Mouse (Mus musculus) midbrain, postnatal 0 days (tissue): ENCODE results near the gene Ophn1. TPM values are rescaled to one million over a fixed set of nuclear protein-coding genes. Genes with fewer than 3 reads are reported as not detected.

Experiments used
- ATAC-seq: fragments of 200-750 bp; cut with Nextera tagmentation; 2 replicates; pipeline ENCODE4 v1.8.0; 2017; ENCODE audit warnings: moderate number of reproducible peaks, mild to moderate bottlenecking, moderate TSS enrichment, moderate library complexity; ENCODE audit not compliant: low FRiP score
- DNase-seq: peaks from one replicate; pipeline ENCODE4 v3.0.0-alpha.2; 2015; ENCODE audit warnings: low spot score
- H3K27ac ChIP-seq: fragments of 300-500 bp; sonication (generic); 2 replicates; pipeline ENCODE4 v1.5.1; 2014; ENCODE audit warnings: low read depth, mild to moderate bottlenecking, low read length, mixed read lengths
- H3K27me3 ChIP-seq: fragments of 300-500 bp; sonication (generic); 2 replicates; pipeline ENCODE4 v1.6.1; 2014; ENCODE audit warnings: low read length, control low read depth, mixed read lengths; ENCODE audit not compliant: insufficient read depth
- H3K36me3 ChIP-seq: fragments of 300-500 bp; sonication (generic); 2 replicates; pipeline ENCODE4 v1.6.1; 2014; ENCODE audit warnings: low read length, control low read depth, mixed read lengths; ENCODE audit not compliant: insufficient read depth
- H3K4me1 ChIP-seq: fragments of 300-500 bp; sonication (generic); 2 replicates; pipeline ENCODE4 v1.6.1; 2014; ENCODE audit warnings: mild to moderate bottlenecking, control low read depth, antibody characterized with exemption, low read length, mixed read lengths; ENCODE audit not compliant: insufficient read depth
- H3K4me2 ChIP-seq: fragments of 300-500 bp; sonication (generic); 2 replicates; pipeline ENCODE4 v1.6.1; 2014; ENCODE audit warnings: low read depth, mild to moderate bottlenecking, low read length, mixed read lengths; ENCODE audit not compliant: poor library complexity, severe bottlenecking
- H3K4me3 ChIP-seq: fragments of 300-500 bp; sonication (generic); 2 replicates; pipeline ENCODE4 v1.5.1; 2014; ENCODE audit warnings: low read depth, mild to moderate bottlenecking, low read length, moderate library complexity
- H3K9ac ChIP-seq: fragments of 300-500 bp; sonication (generic); replicated peaks from 2 replicates; pipeline ENCODE4 v1.6.1; 2014; ENCODE audit warnings: mild to moderate bottlenecking, low read length, moderate library complexity, mixed read lengths; ENCODE audit not compliant: poor library complexity, severe bottlenecking
- H3K9me3 ChIP-seq: fragments of 300-500 bp; sonication (generic); 2 replicates; pipeline ENCODE4 v1.6.1; 2016; ENCODE audit warnings: low read length, control low read depth
- CTCF ChIP-seq: IDR thresholded peaks from 2 replicates; pipeline ENCODE4 v1.5.1; 2016; ENCODE audit warnings: antibody characterized with exemption, mild to moderate bottlenecking
- WGBS: fragments of 180-500 bp; shearing (Covaris S2); extraction: QIAGEN DNeasy Blood & Tissue Kit; methylation state at CpG from one replicate; pipeline ENCODE4 v1.1.7; 2014; 5-methylcytosine and 5-hydroxymethylcytosine counted together
- polyA plus RNA-seq: library from polyadenylated mRNA; unstranded; fragments of >200 nt; fragmentation: Nextera tagmentation; extraction: Ambion mirVana; gene quantifications from 2 replicates; pipeline ENCODE4 v1.2.1, GENCODE M21; 2015
- total RNA-seq: library from RNA; depleted of rRNA; stranded (reverse); fragments of >200 nt; gene quantifications from 2 replicates; pipeline ENCODE4 v1.2.3, GENCODE M21; 2014

Ophn1 gene
- total and polyA plus RNA-seq, 2 experiments from 2014 or later: 32.2 to 36.4 TPM

- H3K27me3 ChIP-seq: no peaks in the 10 kb centered on the region
- no peak for TF ChIP-seq CTCF
- WGBS: 82% methylated on average over 4 of the region's 4 CpGs
- no peak overlapping the region for H3K4me3 ChIP-seq
- H3K4me1 ChIP-seq: no peaks in the 10 kb centered on the region
- no peaks in the 10 kb centered on the region for H3K9me3 ChIP-seq
- no peak overlapping the region for H3K9ac ChIP-seq
- no peak for ATAC-seq
- no peak overlapping the region for H3K4me2 ChIP-seq
- H3K27ac ChIP-seq: no peak overlapping the region
- no peak for DNase-seq
- no peaks in the 10 kb centered on the region for H3K36me3 ChIP-seq
Measured at GRCm38 (mm10) chrX:98774247-98774950, 116.4 kb downstream of the Ophn1 start.

GRCm38 (mm10) chrX:98755089-98755488, 135.7 kb downstream of the Ophn1 start:
- no peak overlapping the region for H3K4me3 ChIP-seq
- DNase-seq: no peak
- H3K4me1 ChIP-seq: no peaks in the 10 kb centered on the region
- no peak overlapping the region for H3K4me2 ChIP-seq
- no peak for ATAC-seq
- no peaks in the 10 kb centered on the region for H3K27me3 ChIP-seq
- 69% methylated on average over 2 of the region's 2 CpGs for WGBS
- H3K9ac ChIP-seq: no peak overlapping the region
- TF ChIP-seq CTCF: no peak
- no peak overlapping the region for H3K27ac ChIP-seq
- H3K36me3 ChIP-seq: no peaks in the 10 kb centered on the region
- no peaks in the 10 kb centered on the region for H3K9me3 ChIP-seq

GRCm38 (mm10) chrX:98751279-98751817, 139.5 kb downstream of the Ophn1 start:
- Histone ChIP-seq H3K9ac (no peak overlapping the region), H3K4me2 (no peak overlapping the region), H3K4me3 (no peak overlapping the region), H3K9me3 (no peaks in the 10 kb centered on the region), H3K27me3 (no peaks in the 10 kb centered on the region), H3K27ac (no peak overlapping the region), H3K4me1 (no peaks in the 10 kb centered on the region), H3K36me3 (no peaks in the 10 kb centered on the region)
- whole genome bisulfite sequencing: 69% methylated on average over 1 of the region's 1 CpGs
- DNase-seq: peak; percentile 23
- ATAC-seq: no peak
- TF ChIP-seq CTCF: no peak

- ATAC-seq: no peak
- no peaks in the 10 kb centered on the region for H3K4me1 ChIP-seq
- TF ChIP-seq CTCF: no peak
- WGBS: 84% methylated on average over 5 of the region's 5 CpGs
- H3K4me3 ChIP-seq: no peak overlapping the region
- H3K36me3 ChIP-seq: no peaks in the 10 kb centered on the region
- H3K4me2 ChIP-seq: no peak overlapping the region
- peak; percentile 18 for DNase-seq
- no peaks in the 10 kb centered on the region for H3K27me3 ChIP-seq
- H3K27ac ChIP-seq: no peak overlapping the region
- H3K9me3 ChIP-seq: no peaks in the 10 kb centered on the region
- no peak overlapping the region for H3K9ac ChIP-seq
Measured at GRCm38 (mm10) chrX:98736758-98737157, 154.1 kb downstream of the Ophn1 start.

- Histone ChIP-seq H3K4me2 (no peak overlapping the region), H3K27ac (no peak overlapping the region), H3K4me1 (no peaks in the 10 kb centered on the region), H3K4me3 (no peak overlapping the region), H3K9ac (no peak overlapping the region), H3K36me3 (no peaks in the 10 kb centered on the region), H3K27me3 (no peaks in the 10 kb centered on the region), H3K9me3 (no peaks in the 10 kb centered on the region)
- TF ChIP-seq CTCF: no peak
- ATAC-seq (no peak), DNase-seq (no peak)
- WGBS: 79% methylated on average over 10 of the region's 10 CpGs
Measured at GRCm38 (mm10) chrX:98722991-98723390, 167.8 kb downstream of the Ophn1 start.

GRCm38 (mm10) chrX:98707766-98708165, 183.1 kb downstream of the Ophn1 start:
- no peak overlapping the region for H3K27ac ChIP-seq
- no peak overlapping the region for H3K4me2 ChIP-seq
- ATAC-seq (no peak), DNase-seq (no peak)
- H3K4me3 ChIP-seq: no peak overlapping the region
- H3K4me1 ChIP-seq: no peaks in the 10 kb centered on the region
- H3K27me3 ChIP-seq: no peaks in the 10 kb centered on the region
- no peaks in the 10 kb centered on the region for H3K36me3 ChIP-seq
- H3K9ac ChIP-seq: no peak overlapping the region
- no peaks in the 10 kb centered on the region for H3K9me3 ChIP-seq
- TF ChIP-seq CTCF: no peak
